Mouse (Mus musculus) common myeloid progenitor, adult 5-6 weeks (primary cell): ENCODE results near the gene Nos1. TPM values are rescaled to one million over a fixed set of nuclear protein-coding genes. Genes with fewer than 3 reads are reported as not detected.
A peak's percentile ranks its signal among the peaks of the same experiment; 100 is the strongest.
"Not testable (repeated sequence)": the region's sequence is repeated elsewhere in the genome, so short reads cannot be mapped to it uniquely, and the experiment has no call there.

Experiments used
- ATAC-seq: replicated peaks from 2 replicates; pipeline ENCODE4 v1.8.0; 2016; ENCODE audit warnings: low read depth, mild to moderate bottlenecking, moderate TSS enrichment, inconsistent platforms; ENCODE audit not compliant: poor library complexity, severe bottlenecking
- total RNA-seq: library from RNA; stranded (forward); fragments of 200-1000, 187-1606 nt; gene quantifications from 2 replicates; pipeline ENCODE4 v1.2.3, GENCODE M21; 2017

Gene Nos1
- total RNA-seq, 1 experiment from 2014 or later, result not detected

DNA sequence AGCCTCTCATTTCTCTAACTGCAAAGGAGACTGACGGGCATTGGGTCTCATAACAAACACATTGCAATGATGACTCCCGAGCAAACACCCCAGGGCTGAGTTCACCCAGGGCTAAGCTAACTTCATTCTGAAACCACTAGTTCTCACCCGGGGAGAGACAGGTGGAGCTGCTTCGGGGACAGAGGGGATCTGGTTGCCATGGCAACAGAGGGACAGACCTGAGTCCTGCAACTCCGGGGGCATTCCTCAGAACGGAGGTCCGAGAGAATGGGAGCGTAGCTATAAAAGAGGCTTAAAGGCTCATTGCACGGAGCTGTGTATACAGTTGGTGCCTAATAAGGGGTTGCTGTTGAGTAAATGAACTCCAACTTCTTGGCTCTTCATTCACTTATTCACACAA, 56.9 kb downstream of the Nos1 start:
- no peak for ATAC-seq

DNA sequence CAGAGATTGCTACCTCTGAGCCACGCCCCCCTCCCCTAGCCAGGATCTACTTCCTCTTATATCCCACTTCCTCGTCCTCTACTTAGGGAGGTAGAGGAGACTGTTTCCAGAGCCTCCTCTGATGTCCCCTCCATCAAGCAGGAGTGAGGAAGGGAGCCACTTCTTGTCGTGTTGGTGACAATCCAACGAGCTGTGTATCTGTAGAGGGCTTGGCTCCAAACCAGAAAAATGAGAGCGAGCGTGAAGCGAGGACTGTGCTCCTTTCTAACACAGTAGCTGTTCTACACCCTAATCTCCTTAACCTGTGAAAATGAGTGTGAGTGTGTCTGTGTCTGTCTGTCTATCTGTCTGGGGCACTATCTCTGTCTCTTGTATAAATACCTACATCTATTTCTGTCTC, 58.7 kb downstream of the Nos1 start:
- ATAC-seq, result no peak

DNA sequence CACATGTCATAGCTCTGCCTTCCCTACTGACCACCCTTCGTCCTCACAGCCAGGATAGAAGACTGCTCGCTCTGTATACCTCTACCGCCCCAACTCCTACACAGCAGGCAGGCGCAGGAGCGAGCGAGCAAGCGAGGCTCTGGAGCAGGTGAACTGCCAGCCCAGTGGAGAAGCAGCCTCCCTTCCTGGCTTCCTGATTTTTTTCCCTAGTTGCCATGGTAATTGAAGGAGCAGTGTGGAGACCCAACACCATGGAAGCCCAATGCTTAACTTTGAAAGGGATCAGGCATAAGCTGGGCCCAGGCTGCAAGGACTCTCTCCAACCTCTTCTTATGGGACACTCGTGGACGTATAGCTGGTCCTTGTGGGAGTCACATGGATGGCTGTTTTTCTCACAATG, 59.4 kb downstream of the Nos1 start:
- no peak for ATAC-seq

DNA sequence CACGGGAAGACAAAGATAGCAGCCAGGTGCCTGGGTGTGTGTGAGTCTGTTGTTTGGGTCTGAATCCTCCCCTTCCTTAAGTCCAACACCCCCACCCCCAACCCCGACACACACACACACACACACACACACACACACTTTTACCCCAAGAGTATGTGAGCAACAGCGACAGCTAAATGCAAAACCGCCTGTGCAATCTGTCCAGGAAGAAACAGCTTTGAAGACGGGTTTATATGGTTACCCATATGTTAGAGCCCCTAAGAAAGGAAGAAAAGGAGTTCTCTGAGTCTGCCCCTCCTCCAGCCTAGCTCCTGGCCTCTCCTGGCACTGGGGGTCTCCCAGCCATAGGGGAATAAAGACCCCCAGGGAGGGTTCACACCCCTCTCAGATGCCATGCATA, 60.2 kb downstream of the Nos1 start:
- no peak for ATAC-seq

DNA sequence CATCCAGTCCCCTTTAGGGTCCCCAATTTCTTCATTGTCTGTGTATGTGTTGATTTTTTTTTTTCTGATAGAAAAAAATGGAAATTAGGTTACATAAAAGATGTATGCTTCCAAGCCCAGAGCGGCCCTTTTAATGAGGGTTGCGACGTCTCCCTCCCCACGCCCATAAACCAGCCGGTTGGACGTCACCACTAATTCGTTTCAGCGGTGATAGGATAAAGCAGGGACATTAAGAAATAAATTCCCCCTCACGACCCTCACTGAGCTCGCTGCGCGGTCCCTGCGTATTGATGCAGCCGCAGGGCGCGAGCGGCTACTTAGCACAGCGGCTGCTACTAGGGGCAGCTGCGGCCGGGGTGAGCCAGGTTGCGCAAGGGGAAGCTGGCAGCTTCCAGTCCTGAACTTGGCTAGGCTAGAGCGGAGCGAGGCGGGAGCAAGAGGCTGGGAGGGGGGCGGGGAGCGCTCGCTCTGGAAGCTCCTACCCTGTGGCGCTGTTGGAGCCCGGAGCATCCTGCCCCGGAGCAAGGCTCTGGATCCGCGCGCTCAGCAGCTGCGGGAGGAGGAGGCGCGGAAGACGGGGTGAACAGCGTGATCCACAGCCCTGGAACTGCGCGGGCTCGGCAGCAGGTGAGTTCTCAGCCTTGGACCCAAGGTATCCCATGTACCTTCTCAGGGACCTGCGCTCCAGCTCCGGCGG, 61.0 kb downstream of the Nos1 start:
- ATAC-seq, result peak; percentile 40

DNA sequence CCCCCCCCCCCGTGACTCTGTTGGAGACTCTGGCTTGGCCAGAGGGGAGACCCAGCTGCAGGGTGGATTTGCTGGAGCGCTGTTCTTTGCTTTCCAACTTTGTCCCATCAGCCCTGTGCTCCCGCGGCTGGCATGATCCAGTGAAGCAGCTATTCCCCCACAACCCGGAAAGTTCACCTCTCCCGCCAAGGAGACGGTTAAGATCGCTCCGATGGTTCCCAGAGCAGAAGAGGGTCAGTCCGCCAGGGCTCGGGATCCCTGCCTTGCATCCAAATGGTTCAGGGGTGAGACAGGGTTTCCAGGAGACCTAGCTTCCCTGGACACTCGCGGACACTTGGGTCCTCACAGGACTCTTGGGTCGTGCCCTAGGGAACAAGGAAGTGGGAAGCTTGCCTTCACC, 61.9 kb downstream of the Nos1 start:
- ATAC-seq, result no peak

DNA sequence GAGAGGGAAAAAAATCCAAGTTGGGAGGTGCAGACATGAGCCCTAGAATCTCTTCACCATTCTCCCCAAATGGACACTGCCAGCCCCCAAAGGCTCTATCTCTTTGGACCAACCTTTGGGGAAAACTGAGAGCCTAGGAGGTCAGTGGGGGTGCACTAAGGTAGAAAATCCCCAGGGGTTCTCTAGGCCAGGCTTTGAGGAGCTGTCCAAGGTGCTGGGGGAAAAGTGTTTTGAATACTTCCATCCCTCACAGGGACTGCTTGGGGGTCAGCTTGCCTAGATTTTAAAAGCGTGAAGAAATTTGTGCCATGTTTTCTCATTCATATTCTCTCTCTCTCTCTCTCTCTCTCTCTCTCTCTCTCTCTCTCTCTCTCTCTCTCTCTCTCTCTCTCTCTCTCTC, 63.8 kb downstream of the Nos1 start:
- ATAC-seq, result no peak

DNA sequence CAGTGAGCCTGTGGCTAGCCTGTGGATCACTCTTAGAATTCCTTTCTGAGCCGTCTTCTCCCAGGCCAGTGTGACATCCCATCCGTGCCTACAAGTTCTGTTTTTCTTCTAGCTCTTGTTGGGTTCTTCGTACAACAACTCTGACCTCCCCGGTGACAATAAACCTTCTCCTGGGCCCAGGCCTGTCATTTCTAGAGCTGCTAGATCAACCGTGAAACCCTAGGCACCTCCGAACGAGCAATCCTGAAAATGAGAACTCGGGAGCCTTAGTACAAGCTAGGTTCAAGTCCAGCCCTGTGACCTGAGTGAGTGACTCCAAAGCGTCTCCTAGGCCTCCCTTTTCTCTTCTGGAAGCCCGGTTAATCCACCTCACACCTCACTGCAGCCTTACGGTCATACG, 69.6 kb downstream of the Nos1 start:
- no peak for ATAC-seq

DNA sequence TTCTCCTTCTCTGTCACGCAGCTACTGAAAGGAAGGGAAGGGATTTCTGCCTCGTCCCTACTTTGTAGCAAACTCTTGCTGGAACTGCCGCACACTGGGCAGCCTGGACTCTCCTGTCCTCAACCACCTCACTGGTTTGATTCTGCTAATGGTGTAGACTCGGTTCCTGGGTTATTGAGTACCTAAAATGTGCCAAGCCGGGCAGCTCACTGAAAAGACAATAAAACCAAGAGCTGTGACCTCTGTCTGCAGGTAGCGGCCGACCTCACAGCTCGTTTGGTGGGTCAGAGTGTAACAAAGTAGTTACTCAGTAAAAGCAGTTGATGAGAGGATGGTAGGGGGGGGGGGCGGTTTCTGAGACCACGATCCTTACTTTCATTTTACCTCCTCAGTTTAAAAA, 72.9 kb downstream of the Nos1 start:
- ATAC-seq, result no peak

DNA sequence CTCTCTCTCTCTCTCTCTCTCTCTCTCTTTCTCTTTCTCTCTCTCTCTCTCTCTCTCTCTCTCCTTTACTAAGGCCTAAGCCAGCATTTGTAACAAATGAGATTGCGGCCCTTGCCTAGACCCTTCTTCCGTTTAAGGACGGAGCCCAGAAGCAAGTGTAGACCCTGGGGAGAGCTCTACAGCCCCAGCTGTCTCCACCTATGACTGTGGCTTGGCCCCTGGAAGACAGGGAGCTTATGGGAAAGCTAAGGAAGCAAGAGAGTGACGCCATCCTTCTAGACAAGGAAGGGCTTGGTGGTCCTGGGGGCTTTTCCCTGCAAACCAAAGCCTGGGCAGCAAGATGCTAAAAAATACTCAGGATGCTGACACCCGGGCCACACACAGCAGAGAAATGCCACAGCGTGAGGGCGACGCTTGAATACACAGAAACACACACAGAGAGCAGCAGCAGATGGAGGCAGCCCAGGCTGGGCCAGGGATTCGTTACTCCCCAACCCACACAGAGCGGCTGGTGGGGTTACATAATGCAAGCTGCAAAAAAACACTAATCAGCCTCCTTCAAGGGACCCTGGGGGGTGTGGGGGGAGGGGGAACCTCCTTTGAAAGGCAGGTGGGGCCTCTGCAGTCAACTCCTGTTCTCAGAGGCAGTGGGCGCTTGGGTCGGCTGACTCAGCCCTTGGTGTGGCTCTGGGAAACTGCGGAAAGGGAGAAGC, 83.9 kb downstream of the Nos1 start:
- ATAC-seq, result no peak

DNA sequence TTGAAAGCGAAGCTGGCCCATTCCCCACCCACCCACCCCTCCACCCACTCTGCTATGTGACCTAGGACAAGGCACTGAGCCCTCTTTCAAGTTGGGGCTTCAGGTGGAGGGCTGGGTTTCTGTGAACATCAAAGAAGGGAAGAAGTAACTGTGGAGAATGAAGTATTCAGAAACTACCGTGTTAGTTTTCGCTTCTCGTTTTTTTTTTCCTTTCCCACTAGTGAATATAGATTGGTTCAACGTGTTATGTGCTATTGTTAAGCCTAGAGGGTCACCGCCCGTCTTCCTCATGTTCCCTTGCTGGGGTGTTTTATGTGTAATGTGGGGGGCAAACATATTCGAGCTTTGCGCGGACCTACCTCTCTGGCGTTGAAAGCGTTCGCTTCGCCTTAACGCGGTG, 85.0 kb downstream of the Nos1 start:
- no peak for ATAC-seq

DNA sequence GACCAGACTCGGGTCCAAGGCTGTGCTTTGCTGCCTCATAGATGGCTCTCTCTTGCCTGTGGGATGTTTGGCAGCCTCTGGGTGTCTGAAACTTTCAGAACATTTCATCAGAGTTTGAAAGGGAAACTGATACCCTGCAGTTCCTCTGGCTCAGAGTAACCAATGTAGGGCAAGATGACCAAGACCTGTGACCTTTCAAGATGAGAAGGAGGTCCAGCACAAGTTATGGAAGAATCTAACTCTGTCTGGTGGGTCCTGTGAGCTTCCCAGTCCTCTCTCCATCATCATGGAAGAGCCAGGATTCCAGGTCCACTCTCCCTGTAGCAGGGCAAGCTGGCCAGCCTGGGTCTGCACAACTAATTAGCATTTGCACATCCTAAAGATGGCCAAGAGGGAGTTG, 90.8 kb downstream of the Nos1 start:
- no peak for ATAC-seq

DNA sequence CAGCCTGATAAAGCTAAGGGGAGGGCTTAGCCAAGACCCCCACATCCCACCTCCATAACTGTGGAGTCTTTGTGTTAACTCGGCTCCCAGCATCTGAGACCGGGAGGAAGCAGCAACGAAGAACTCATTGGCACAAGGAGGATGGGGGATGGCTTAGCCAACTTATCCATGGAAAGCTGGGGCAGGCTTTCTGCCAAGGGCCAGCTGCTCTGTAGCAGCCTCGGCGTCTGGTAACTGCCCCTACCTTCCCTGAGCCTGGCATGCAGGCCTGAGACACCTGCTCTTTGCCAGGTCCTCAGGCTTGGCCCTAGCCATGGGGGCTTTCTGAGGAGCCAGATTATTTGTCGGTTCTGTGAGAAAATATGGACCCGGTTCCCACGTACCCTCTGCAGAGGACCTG, 93.0 kb downstream of the Nos1 start:
- ATAC-seq, result no peak

DNA sequence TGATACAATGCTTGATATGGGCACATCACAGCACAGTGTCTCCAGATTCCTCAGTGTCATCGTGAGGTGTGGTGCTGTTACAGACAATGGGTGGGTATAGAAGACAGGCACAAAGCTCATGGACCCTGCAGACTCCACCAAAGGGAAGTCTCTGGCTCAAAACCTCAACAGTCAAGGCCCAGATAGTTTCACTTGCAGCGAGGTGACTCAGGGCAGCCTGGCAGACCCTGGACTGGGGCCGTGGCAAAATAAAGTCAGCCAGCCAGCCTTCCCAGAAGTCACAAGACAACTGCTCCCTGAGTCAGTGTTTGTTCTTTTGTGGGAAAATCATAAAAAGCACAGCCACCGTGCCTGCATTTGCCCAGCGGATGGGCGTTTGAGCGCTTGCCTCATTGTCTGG, 93.4 kb downstream of the Nos1 start:
- ATAC-seq, result no peak

DNA sequence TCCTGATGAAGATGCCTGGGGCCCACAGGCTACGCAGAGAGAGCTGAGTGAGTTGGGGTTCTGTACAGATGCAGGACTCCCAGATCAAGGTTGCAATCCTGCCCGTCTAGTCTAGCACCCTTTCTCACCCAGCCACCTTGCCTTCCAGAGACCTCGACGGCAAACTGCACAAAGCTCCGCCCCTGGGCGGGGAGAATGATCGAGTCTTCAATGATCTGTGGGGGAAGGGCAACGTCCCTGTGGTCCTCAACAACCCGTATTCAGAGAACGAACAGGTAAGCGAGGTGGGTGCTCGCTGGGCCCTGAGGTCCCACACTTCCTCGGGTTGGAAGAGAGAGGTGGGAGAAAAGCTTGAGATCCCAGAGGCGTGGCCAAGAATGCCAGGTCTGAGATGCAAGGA, 98.3 kb downstream of the Nos1 start:
- no peak for ATAC-seq

DNA sequence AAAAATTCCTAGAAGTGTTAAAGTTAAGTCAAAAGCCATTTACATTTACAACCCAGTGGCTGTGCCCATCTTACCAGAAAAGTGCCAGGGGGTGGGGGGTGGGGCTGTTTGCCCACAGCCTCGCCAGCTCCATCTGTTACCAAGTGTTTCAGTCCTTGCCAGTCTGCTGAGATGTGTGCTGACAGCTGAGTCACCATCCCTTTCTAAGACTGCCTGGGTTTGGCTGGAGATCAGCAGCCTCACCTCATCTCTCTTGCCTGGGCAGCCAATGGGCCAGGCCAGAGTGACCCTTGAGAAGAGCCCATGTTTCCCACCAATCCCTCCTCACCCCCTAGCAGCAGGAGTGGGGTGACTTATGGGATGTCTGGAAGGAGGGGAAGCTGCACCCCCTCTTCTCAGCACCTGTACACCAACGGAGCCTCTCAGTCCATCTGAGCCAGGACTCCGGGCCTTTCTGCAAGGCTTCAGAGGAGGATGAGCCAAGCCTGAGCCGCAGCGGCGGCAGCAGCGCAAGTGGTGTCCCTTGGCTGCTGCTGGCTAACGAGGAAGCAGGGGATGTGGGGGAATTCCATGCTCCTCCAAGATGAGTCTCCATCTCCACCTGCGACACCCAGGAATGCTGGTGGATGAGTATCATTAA, 100.2 kb downstream of the Nos1 start:
- ATAC-seq, result no peak

DNA sequence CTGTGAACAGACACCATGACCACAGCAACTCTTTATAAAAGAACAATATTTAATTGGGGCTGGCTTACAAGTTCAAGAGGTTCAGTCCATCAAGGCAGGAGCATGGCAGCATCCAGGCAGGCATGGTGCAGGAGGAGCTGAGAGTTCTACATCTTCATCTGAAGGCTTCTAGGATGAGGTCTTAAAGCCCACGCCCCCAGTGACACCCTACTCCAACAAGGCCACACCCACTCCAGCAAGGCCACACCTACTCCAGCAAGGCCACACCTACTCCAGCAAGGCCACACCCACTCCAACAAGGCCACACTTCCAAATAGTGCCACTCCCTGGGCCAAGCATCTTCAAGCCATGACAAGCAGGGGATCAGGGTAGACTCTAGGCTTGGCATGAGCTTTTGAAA, 101.6 kb downstream of the Nos1 start:
- not testable (repeated sequence) for ATAC-seq

DNA sequence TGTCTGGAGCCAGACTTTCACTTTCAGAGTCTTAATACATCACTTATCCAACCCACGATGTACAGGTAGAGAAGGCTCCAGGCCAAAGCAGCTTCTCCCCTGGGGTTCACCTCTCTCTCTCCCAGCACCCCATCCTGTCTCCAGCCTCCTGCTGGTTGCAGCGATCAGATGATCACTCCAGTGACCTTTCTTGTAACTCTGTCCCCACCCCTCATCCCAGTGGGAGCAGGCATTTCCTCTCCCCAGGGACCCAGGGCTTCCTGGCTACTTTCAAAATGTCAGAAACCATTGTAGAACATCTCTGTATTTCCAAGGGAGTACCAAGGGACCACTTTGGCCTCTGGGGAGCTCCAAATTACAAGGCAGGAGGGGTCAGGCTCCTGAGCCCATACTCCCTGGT, 104.2 kb downstream of the Nos1 start:
- ATAC-seq, result no peak

DNA sequence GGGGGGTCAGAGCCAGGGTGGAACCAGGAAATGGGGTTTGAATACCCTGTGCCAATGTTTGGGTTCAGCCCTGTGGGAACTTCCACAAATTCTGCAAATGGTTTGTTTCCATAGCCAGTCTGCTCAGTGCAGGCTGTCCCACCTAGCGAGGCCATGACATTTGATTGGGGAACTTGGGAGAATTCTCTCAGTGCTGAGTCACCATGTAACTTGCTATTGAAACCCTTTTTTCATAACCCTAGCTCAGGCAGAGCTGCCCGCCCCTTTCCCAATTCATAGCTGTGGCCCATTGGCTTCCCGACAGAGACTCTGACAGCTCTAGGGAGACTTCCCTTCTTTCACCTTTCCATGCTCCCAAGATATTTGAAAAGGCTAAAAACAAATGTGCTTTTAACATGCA, 107.3 kb downstream of the Nos1 start:
- no peak for ATAC-seq

DNA sequence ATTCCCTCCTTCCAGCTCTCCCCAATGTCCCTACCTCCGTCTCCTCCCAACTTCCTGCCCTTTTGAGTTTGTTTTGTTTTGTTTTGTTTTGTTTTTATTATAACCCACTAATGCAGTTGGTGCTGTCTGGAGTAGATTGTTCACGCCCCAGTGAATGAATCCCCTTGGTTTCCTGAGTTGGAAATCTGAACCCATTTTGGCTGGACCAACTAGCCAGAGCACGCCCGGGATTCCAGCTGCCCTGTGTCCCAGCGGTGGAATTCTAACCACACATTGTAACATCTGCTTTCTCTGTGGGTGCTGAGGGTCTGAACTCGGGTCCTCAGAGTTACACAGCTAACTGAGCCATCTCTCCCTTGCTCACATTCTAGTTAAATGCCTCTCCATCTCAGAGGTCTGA, 108.1 kb downstream of the Nos1 start:
- ATAC-seq, result no peak

DNA sequence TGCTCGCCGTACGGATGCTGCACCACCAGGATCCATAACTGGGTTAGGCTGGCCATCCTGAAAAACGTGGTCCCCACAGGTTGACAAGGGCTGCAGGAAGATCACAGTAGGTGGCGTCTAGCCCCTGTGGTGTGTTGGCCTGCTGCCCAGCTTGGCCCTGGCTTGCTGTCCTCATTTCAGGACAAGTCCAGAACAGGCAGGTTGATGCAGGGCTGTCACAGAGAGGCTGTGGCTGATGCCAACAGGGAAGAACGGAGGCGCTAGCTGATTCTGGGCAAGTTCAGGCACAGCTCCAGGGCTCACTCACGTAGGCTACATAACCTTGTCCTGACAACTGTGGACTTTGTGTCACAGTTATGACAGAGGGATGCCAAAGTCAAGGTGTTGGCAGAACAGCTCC, 108.7 kb downstream of the Nos1 start:
- no peak for ATAC-seq

DNA sequence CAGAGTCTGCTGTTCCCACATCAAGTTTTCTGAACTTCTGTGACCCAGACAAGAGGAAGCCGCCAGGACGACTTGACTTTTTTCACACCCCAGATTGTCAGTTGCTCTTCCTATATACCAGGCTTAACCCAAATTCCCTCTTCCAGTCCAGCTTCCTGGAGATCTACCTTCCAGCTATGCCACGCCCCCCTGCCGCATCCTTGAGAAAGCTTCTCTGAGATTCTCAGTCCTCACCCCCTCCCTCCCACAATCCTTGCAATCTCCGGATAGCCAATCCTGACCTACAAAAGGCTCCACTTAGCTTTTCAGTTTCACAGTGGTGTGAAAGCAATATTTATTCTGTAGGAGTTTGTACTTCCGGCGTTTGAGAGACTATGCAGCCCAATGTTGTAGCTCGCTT, 110.0 kb downstream of the Nos1 start:
- no peak for ATAC-seq
